Mouse (Mus musculus) lung, embryonic 14.5 days (tissue): ENCODE measurements around the gene Fam187b. TPM values are rescaled to one million over a fixed set of nuclear protein-coding genes. Genes with fewer than 3 reads are reported as not detected.

Source experiments
- ATAC-seq: fragments of 200-750 bp; cut with Nextera tagmentation; 2 replicates; pipeline ENCODE4 v1.8.0; 2017; ENCODE audit warnings: mild to moderate bottlenecking, moderate TSS enrichment, moderate library complexity; ENCODE audit not compliant: insufficient read depth
- DNase-seq: peaks from one replicate; pipeline ENCODE4 v3.0.0-alpha.2; 2015
- H3K27ac ChIP-seq: fragments of 300-500 bp; sonication (generic); 2 replicates; pipeline ENCODE4 v1.5.1; 2014; ENCODE audit warnings: low read depth, mild to moderate bottlenecking, moderate library complexity
- H3K27me3 ChIP-seq: fragments of 300-500 bp; sonication (generic); 2 replicates; pipeline ENCODE4 v1.6.1; 2014; ENCODE audit warnings: low read length, control low read depth; ENCODE audit not compliant: insufficient read depth
- H3K36me3 ChIP-seq: fragments of 300-500 bp; sonication (generic); 2 replicates; pipeline ENCODE4 v1.6.1; 2014; ENCODE audit warnings: control low read depth; ENCODE audit not compliant: insufficient read depth
- H3K4me1 ChIP-seq: fragments of 300-500 bp; sonication (generic); 2 replicates; pipeline ENCODE4 v1.6.1; 2014; ENCODE audit warnings: antibody characterized with exemption, control low read depth; ENCODE audit not compliant: insufficient read depth
- H3K4me2 ChIP-seq: fragments of 300-500 bp; sonication (generic); 2 replicates; pipeline ENCODE4 v1.6.1; 2014; ENCODE audit warnings: mild to moderate bottlenecking
- H3K4me3 ChIP-seq: fragments of 300-500 bp; sonication (generic); 2 replicates; pipeline ENCODE4 v1.5.1; 2014; ENCODE audit warnings: low read depth, low read length
- H3K9ac ChIP-seq: fragments of 300-500 bp; sonication (generic); 2 replicates; pipeline ENCODE4 v1.6.1; 2014
- H3K9me3 ChIP-seq: fragments of 300-500 bp; sonication (generic); 2 replicates; pipeline ENCODE4 v1.6.1; 2016; ENCODE audit warnings: low read depth, low read length, control low read depth
- CTCF ChIP-seq: IDR thresholded peaks from 2 replicates; pipeline ENCODE4 v1.5.1; 2016; ENCODE audit warnings: antibody characterized with exemption, low read depth
- WGBS: fragments of 180-500 bp; shearing (Covaris S2); extraction: QIAGEN DNeasy Blood & Tissue Kit; methylation state at CpG from one replicate; pipeline ENCODE4 v1.1.7; 2014; 5-methylcytosine and 5-hydroxymethylcytosine counted together
- polyA plus RNA-seq: library from polyadenylated mRNA; unstranded; fragments of >200 nt; fragmentation: Nextera tagmentation; extraction: Ambion mirVana; gene quantifications from 2 replicates; pipeline ENCODE4 v1.2.1, GENCODE M21; 2014

Gene Fam187b
- polyA plus RNA-seq, 1 experiment from 2014 or later: 4.9 TPM

DNA sequence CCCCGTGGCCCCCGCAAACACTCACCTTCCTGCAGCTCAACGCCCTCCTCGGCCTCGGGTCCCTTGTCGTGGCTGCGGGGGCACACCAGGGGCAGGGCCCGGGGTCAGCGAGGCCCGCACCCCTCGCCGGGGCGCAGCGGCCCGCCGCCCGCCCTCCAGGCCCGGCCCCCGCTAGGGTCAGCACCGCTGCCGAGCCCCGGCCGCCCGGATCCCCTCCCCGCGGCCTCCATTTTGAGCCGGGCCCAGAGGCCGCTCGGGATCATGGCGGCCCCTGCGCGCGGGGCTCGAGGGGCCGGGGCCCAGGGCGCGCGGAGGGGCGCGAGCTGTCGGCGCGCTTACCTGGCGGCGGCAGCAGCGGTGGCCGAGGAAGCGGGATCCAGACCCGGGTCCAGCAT, 17.2 kb upstream of the Fam187b start:
- Histone ChIP-seq H3K27me3 (no peaks in the 10 kb centered on the region), H3K4me1 (no peaks in the 10 kb centered on the region), H3K36me3 (peaks cover 58% of the 10 kb centered on the region), H3K4me2 (peak overlapping the region; percentile 88), H3K27ac (peak overlapping the region; percentile 98), H3K4me3 (peak overlapping the region; percentile 97), H3K9ac (peak overlapping the region; percentile 99), H3K9me3 (no peaks in the 10 kb centered on the region)
- DNase-seq (no peak), ATAC-seq (peak; percentile 51)
- 1% methylated on average over 29 of the region's 49 CpGs for WGBS
- no peak for TF ChIP-seq CTCF

DNA sequence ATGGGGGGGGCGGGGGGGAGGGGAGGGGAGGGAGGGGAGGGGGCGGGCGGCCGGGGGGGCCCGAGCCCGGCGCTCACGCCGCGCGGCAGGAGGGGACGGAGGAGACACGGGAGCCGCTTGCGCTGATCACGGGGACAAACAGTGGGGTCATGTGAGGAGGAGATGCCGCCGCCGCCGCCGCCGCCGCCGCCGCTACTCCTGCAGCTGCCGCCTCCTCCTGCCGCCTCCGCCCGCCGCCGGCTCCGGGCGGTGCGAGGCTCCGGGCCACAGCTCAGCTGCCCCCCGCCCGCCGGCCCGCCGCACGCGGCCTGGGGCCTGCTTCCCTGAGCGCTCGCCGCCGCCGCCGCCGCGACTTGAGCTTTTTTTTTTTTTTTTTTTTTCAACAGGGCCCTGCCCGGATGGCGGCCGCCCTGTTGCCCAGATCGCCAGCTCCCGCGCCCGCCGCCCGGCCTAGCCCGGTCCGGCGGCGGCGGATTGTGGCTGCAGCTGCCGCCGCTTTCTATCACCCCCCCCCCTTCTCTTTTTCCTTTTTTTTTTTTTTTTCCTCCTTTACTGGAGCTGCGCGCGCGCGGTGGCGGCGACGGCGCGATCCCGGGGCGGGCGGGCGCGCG, 16.7 kb upstream of the Fam187b start, which contains the start of gene Usf2:
Gene Usf2 (minus strand): TSS at position 48 of the 611 bp plus-strand sequence.
- H3K4me1 ChIP-seq: no peaks in the 10 kb centered on the region
- peak within 1 kb of the TSS; percentile 98 for H3K27ac ChIP-seq
- WGBS: under 1% methylated on average over 63 of the region's 82 CpGs
- DNase-seq (peak; percentile 86), ATAC-seq (peak; percentile 63)
- peak within 1 kb of the TSS; percentile 97 for H3K4me3 ChIP-seq
- H3K9me3 ChIP-seq: no peaks in the 10 kb centered on the region
- TF ChIP-seq CTCF: no peak
- peak within 1 kb of the TSS; percentile 88 for H3K4me2 ChIP-seq
- no peaks in the 10 kb centered on the region for H3K27me3 ChIP-seq
- H3K9ac ChIP-seq: peak within 1 kb of the TSS; percentile 99
- H3K36me3 ChIP-seq: peaks cover 56% of the 10 kb centered on the region

DNA sequence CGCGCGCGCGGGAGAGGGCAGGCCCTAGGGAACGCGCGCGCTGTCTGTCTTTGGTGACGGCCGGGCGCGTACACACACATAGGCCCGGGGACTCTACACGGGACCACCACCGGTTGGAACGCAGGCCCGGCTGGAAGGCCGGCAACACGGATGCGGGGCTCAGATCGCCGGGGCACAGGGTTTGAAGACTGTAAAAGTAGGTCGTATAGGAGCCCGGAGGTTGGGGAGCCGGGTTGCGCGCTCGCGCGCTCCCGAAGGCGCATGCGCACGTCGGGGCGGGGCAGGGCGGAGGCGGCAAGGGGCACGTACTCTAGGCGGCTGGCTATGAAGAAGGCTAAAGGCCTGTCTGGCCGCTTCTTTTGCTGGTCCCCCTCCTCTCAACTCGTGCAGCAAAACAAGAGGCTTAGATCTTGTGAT, 16.2 kb upstream of the Fam187b start:
- Histone ChIP-seq H3K4me3 (peak overlapping the region; percentile 97), H3K9ac (peak overlapping the region; percentile 99), H3K36me3 (peaks cover 51% of the 10 kb centered on the region), H3K4me2 (peak overlapping the region; percentile 88), H3K4me1 (no peaks in the 10 kb centered on the region), H3K27me3 (no peaks in the 10 kb centered on the region), H3K27ac (peak overlapping the region; percentile 98), H3K9me3 (no peaks in the 10 kb centered on the region)
- ATAC-seq (peak; percentile 65), DNase-seq (peak; percentile 92)
- WGBS: 0% methylated on average over 39 of the region's 43 CpGs
- no peak for TF ChIP-seq CTCF

DNA sequence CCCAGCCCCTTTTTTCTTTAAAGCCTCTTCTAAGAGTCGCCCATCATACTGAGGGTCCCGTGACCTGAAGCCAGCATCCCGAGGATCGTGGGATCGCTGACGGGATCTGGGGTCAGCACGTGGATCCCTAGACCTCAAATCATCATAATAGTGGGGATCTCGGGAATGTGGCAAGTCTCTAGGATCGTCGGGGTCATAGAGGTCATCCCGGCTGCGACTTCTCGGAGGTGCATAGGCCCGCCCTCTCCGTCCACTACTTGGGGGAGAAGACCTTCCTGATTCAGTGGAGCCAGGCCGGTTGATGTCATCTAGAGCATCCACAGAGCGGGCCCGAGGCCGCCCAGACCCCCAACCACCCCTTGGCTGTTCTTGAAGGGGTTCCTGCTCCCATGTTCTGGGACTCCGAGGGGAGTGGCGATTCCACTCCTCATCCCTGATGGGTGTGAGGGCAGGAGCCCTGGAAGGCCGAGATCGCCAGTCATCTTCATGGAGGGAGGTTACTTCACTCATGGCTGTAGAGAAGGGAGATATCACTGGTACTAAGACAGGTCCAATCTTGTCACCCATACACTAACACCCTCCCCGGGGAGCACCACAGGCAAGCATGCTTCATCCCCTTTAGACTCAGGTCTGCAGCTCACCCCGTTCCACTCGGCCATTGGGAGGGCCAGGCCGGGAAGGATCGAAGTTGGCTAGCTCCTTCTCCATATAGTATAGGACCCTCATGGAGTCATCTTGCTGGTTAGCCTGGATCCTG, 15.3 kb upstream of the Fam187b start:
- H3K9ac ChIP-seq: peak overlapping the region; percentile 99
- 67% methylated on average over 28 of the region's 28 CpGs for WGBS
- no peaks in the 10 kb centered on the region for H3K27me3 ChIP-seq
- peaks cover 42% of the 10 kb centered on the region for H3K36me3 ChIP-seq
- TF ChIP-seq CTCF: no peak
- peak overlapping the region; percentile 97 for H3K4me3 ChIP-seq
- ATAC-seq (no peak), DNase-seq (no peak)
- H3K4me1 ChIP-seq: no peaks in the 10 kb centered on the region
- peak overlapping the region; percentile 88 for H3K4me2 ChIP-seq
- peak overlapping the region; percentile 98; the same call in 1 of the 2 replicates for H3K27ac ChIP-seq
- H3K9me3 ChIP-seq: no peaks in the 10 kb centered on the region

DNA sequence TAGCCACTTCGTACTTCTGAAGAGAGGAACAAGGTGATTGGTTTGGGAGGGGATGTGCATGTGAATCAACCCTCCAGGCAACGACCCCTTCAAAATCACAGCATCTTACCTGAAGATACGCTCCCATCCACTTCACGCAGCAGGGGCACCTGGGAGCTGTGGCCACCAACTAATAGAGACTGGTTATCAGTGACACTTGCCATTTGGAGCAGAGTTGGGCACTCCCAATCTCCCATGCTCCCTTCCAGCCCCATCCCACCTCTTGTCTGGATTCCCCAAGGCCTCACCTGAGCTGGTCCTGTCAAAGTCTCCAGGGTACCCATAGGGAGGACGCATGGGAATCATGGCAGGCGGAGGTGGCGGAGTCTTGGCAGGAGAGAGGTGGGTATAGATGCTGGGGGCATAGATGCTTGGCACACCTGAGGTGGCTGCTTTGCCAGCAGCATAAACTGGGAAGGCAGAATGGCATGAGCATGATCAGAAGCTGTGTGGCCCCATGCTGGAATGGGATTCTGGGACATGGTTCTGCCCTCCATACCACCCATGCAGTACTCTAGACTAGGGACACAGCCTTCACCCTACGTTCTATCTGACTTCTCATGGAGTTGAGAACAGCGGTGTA, 14.6 kb upstream of the Fam187b start:
- TF ChIP-seq CTCF: no peak
- H3K4me2 ChIP-seq: no peak overlapping the region; the same call in 1 of the 2 replicates
- H3K9me3 ChIP-seq: no peaks in the 10 kb centered on the region
- no peak overlapping the region for H3K9ac ChIP-seq
- no peak for DNase-seq
- peaks cover 35% of the 10 kb centered on the region for H3K36me3 ChIP-seq
- H3K4me3 ChIP-seq: no peak overlapping the region
- no peak overlapping the region for H3K27ac ChIP-seq
- no peak for ATAC-seq
- 96% methylated on average over 9 of the region's 9 CpGs for WGBS
- no peaks in the 10 kb centered on the region for H3K4me1 ChIP-seq
- no peaks in the 10 kb centered on the region for H3K27me3 ChIP-seq

DNA sequence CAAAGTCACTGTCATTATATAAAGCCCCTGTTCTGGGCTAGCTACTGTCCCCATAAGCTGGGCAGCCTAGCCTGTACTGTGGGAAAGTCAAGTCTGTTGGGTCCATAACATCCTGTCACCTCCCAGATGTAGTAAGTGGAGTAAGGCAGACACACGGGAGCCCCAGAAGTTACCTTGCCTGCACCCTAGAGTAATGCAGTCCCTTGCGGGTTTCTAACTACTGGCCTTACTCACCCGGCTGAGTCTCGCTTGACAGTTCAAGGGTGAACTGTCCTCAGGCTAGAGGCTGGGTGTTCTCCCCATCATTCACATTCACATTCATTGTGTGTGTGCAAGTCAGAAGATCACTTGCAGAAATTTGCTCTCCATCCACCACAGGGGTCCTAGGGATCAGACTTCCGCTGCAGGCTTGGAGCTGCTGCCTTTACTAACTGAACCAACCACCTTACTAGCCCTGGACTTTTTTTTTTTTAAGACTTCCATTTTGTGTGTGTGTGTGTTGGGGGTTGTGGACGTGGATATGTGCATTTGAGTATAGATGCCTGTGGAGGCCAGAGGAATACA, 13.7 kb upstream of the Fam187b start:
- DNase-seq (no peak), ATAC-seq (no peak)
- H3K4me1 ChIP-seq: no peaks in the 10 kb centered on the region
- no peak overlapping the region for H3K4me3 ChIP-seq
- H3K4me2 ChIP-seq: no peak overlapping the region
- TF ChIP-seq CTCF: no peak
- no peaks in the 10 kb centered on the region for H3K27me3 ChIP-seq
- no peak overlapping the region for H3K27ac ChIP-seq
- H3K36me3 ChIP-seq: peaks cover 26% of the 10 kb centered on the region
- no peaks in the 10 kb centered on the region for H3K9me3 ChIP-seq
- 88% methylated on average over 6 of the region's 6 CpGs for WGBS
- H3K9ac ChIP-seq: no peak overlapping the region
